Mouse (Mus musculus): ENCODE results near the gene Impg2.
A peak's percentile ranks its signal among the peaks of the same experiment; 100 is the strongest.

Impg2 gene

DNA sequence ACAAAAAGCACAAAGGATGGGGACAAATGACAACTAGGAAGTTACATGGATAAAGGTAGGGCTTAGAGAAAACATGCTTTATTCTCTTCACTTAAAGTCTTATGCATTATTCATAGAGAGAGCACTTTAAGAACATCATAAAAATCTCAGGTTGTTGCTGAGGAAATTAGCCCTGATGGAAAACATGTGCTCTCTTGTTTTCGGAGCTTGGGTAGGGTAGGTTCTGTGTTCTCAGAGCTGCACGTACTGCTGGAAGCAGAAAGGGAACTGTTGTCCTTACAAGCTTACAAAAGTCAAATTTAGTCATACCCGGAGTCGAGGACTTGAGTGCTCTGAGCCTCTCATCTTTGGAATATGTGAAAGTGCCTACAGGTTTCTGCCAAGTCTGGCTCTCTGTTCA, 98.9 kb downstream of the Impg2 start:
- DNase-seq: no peak

DNA sequence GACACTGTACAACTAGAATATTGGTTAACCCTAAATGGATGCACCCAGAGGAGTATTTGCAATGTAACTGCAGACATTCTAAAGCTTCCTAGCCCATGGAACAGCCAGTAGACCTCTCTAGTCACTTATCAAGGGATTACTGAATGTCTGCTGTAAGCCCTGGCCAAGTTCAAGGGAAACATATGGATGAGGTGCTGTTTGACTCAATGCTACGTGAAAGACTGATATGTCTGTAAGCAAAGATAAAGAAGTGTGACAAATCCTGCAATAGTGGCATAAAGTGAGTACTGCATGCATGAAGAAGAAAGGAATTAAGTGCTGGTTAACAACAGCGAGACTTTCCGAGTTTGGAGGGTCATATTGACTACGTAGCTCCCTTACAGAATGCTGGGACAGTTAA, 100.1 kb downstream of the Impg2 start:
- DNase-seq: no peak

DNA sequence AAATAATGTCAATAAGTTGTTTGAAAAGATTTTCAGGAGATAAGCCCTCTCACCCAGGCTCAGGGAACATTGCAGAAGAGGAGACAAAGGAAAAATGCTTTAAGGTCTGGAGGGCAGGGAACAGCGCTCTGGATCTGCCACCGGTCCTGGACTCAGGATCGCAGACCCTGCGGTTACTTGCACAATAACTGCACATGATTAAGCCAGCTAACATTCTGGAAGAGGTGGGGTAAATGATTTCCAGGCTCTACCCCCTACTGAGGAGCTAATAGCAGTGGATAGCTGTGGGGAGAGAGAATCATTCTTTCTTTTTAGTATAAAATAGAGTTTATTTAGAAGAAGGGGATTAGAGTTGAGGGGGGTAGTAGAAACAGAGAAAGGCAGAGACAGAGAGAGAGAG, 103.5 kb downstream of the Impg2 start:
- DNase-seq: peak; percentile 16 to 28

DNA sequence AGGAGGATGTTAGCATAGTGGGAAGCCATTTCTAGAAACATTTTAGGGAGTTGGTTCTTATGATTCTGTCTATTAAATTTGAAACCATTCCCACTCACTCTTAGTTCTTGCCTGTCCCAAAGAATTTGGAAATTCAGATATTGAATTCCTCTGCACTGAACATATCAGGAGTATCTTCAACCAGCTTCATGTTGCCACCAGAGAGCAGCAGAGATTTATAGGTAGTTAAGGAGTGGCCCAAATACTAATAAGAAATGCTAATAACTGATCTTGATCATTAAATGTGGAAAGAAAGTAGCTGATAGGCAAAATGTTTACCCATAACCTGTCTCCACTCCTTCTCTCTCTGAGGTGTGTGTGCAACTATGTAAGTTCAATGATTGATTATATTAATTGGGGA, 107.2 kb downstream of the Impg2 start:
- no peak for DNase-seq
